Mouse (Mus musculus) bone marrow, adult 2 months (tissue): ENCODE measurements at regions not wholly inside any gene's neighbourhood (a gene's known extent, or its start where the extent isn't known, plus 50 kb on each side); places are given as distances from the start of the nearest gene placed in this dataset.

Experiments used
- H3K27ac ChIP-seq: fragments of 200-500 bp; 2 replicates; pipeline ENCODE4 v1.5.1; 2012; ENCODE audit warnings: low read depth, mild to moderate bottlenecking, control low read depth, inconsistent platforms, low read length; ENCODE audit not compliant: control insufficient read depth, poor library complexity, insufficient read depth
- H3K4me1 ChIP-seq: fragments of 200-500 bp; 2 replicates; pipeline ENCODE4 v1.6.1; 2011; ENCODE audit warnings: low read length; ENCODE audit not compliant: control insufficient read depth, insufficient read depth
- H3K4me3 ChIP-seq: fragments of 200-500 bp; replicated peaks from 2 replicates; pipeline ENCODE3; 2011; ENCODE audit warnings: mild to moderate bottlenecking, low read depth, low read length, control low read depth; ENCODE audit not compliant: control insufficient read depth
- CTCF ChIP-seq: fragments of 200-500 bp; IDR thresholded peaks from 2 replicates; pipeline ENCODE4 v1.5.1; 2011; ENCODE audit warnings: low read length, control low read depth; ENCODE audit not compliant: control insufficient read depth, insufficient read depth
- POLR2A ChIP-seq: fragments of 200-500 bp; IDR thresholded peaks from 2 replicates; pipeline ENCODE4 v1.6.1; 2011; ENCODE audit warnings: low read depth, mild to moderate bottlenecking, control low read depth, low read length, borderline replicate concordance; ENCODE audit not compliant: control insufficient read depth
- WGBS: fragments of 180-500 bp; shearing (Covaris S2); methylation state at CpG from one replicate; pipeline ENCODE4 v1.1.7; 2018; 5-methylcytosine and 5-hydroxymethylcytosine counted together

DNA sequence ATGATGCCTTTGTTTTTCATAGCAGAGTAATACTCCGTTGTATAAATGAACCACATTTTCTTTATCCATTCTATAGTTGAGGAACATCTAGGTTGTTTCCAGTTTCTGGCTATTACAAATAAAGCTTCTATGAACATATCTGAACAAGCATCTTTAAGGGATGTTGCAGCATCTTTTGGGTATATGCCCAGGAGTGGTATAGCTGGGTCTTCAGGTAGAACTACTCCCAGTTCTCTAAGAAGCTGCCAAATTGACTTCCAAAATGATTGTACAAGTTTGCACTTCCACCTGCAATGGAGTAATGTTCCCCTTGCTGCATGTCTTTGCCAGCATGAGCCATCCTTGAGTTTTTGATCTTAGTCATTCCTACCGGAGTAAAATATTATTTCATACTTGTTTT is 80.5 kb upstream of the Arhgap28 start:
- WGBS, result 90% methylated on average over 2 of the region's 2 CpGs
- no peak overlapping the region for H3K27ac ChIP-seq
- no peak overlapping the region for H3K4me3 ChIP-seq
- TF ChIP-seq CTCF (no peak), POLR2A (no peak)
- H3K4me1 ChIP-seq, result no peaks in the 10 kb centered on the region

DNA sequence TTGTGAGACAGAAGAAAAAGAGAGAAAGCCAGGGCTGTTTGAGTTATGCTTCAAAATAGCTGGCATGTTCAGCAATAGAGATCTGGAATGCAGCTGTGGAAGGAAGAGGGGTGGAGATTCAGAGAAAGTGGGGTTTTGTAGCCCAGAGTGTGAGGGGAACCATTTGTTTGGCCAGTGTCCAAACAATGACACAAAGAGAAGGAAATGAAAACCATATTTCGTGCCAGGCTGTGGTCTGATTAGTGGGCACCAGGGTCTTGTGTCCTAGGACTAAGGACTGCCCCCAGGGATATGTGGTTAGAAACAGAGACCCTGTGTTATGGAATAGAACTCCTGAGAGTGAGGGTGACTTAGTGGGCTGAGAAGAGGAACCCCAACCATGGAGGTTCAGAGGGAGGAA is 83.2 kb upstream of the Arhgap28 start:
- H3K4me3 ChIP-seq, result no peak overlapping the region
- no peaks in the 10 kb centered on the region for H3K4me1 ChIP-seq
- H3K27ac ChIP-seq, result no peak overlapping the region
- TF ChIP-seq CTCF, result no peak
- no peak for TF ChIP-seq POLR2A
- 0% methylated on average over 1 of the region's 1 CpGs for WGBS

DNA sequence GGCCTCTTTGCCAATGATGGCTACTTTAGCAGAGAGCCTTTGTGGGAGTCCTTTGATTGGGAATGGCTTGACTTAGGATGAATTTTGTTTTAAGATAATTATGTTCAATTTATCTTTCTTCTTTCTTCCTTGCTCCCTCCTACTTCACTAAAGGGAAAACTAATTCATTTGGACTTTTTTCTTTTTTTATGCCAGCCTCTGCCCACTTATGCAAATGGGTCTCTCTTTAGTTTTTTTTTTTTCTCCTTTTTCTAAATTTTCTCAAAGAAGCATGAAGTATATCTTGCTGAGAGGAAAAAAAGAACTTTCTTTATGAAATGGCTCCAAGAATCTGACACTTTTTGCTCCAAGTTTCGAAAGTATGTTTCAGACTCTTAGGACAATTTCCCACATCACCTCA is 85.3 kb upstream of the Arhgap28 start:
- TF ChIP-seq CTCF (no peak), POLR2A (no peak)

DNA sequence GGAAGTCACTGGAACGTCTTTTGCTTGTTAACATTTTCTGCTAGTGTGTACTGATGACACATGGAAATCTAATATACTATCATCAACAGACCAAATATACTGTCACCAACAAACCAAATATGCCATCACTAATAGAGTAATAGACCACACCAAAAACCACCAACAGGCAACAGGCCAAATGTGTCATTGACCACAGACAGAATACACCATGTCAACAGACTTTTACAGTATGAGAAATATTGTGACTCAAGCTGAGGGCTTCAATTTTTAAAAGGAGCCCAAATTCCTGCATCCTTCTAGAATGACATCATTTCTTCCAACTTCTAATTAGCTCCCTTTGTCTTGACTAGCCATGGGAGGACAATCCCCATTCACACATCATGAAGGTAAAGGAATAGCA is 85.9 kb upstream of the Arhgap28 start:
- no peak for TF ChIP-seq CTCF
- no peak for TF ChIP-seq POLR2A
- Histone ChIP-seq H3K4me1 (no peaks in the 10 kb centered on the region), H3K4me3 (no peak overlapping the region), H3K27ac (no peak overlapping the region)
- 40% methylated on average over 1 of the region's 1 CpGs for WGBS

More for the DNA sequence above, 85.3 kb upstream of the Arhgap28 start:
- WGBS, result 65% methylated on average over 1 of the region's 1 CpGs
- Histone ChIP-seq H3K27ac (no peak overlapping the region), H3K4me3 (no peak overlapping the region), H3K4me1 (no peaks in the 10 kb centered on the region)

DNA sequence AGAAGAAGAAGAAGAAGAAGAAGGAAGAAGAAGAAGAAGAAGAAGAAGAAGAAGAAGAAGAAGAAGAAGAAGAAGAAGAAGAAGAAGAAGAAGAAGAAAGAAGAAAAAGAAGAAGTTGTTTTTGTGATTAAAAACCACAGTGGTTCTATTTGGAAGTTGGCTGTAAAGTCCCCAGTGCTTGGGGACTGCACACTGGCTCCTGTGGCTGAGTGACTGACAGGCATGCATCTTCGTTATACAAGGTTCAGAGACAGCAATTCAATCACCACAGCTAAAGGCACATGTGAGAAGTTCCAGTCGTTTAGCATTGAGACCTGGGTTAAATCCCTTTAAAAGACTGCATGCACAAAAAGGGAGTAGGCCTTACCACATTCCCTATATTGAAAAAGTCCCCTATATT is 93.1 kb upstream of the Arhgap28 start:
- 15% methylated on average over 2 of the region's 2 CpGs for WGBS
- TF ChIP-seq POLR2A (no peak), CTCF (no peak)

DNA sequence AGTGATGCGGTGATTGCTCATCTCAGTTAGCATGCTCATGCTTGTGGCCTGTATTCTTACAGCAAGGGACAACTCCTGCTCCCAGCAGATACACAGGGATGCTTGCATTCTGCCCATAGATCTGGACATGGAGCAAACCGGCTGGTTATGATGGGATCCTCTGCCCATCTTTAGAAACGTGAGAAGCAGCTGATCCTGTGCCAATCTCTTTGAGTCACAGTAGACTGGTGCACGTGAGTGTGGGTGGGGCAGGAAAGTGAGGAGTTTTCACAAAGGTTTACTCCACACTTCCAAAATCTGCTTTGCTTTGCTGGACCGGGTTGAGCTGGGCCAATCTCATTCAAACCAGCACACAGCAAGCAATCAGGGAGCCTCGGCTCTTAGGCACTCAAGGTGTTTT is 93.5 kb upstream of the Arhgap28 start:
- H3K27ac ChIP-seq, result no peak overlapping the region
- WGBS, result 75% methylated on average over 6 of the region's 6 CpGs

More for the DNA sequence above, 93.1 kb upstream of the Arhgap28 start:
- no peak overlapping the region for H3K4me3 ChIP-seq
- H3K4me1 ChIP-seq, result no peaks in the 10 kb centered on the region
- H3K27ac ChIP-seq, result no peak overlapping the region

DNA sequence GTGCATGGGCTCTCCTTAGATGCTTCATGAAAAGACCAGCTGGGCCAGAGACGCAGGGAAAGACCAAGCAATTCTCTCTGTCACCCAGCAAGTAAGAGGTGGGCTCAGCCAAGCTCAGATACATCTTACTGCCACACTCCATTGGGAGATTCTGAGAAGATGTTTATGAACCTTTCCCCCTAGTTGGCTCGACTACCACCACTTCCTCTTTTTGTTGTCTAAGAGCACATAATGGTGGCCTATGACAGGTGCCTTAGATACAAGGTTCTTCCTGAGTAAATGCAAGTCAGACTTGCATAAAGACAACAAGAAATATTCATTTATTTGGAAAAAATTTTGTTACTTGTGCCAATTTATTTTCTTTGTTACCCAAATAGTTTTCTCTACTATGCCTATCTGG is 96.2 kb upstream of the Arhgap28 start:
- WGBS, result 27% methylated on average over 2 of the region's 2 CpGs

More for the DNA sequence above, 93.5 kb upstream of the Arhgap28 start:
- Histone ChIP-seq H3K4me1 (no peaks in the 10 kb centered on the region), H3K4me3 (no peak overlapping the region)
- TF ChIP-seq CTCF, result no peak
- TF ChIP-seq POLR2A, result no peak

DNA sequence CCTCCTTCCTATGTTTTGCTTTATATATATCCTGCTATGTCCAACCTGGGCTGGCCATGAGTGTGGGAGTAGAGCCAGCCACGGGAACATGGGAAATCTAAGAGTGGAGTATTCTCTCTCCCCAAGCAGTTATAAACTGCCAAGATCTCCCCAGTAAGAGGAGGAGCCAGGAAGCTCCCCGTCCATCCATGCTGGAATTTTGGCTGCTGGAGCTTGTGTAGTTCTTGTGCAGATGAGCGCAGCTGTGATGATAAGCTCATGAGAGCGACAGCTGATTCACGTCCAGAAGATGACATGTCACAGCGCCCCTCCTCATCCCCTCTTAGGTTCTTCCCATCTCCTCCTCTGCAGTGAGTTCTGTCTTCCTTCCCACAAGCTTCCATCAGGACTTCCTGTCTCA is 99.4 kb upstream of the Arhgap28 start:
- Histone ChIP-seq H3K27ac (no peak overlapping the region), H3K4me3 (no peak overlapping the region), H3K4me1 (no peaks in the 10 kb centered on the region)
- WGBS, result 77% methylated on average over 6 of the region's 6 CpGs
- TF ChIP-seq POLR2A, result no peak
- TF ChIP-seq CTCF, result no peak

More for the DNA sequence above, 96.2 kb upstream of the Arhgap28 start:
- H3K4me1 ChIP-seq, result no peaks in the 10 kb centered on the region
- TF ChIP-seq POLR2A, result no peak
- TF ChIP-seq CTCF, result no peak
- no peak overlapping the region for H3K27ac ChIP-seq
- H3K4me3 ChIP-seq, result no peak overlapping the region

DNA sequence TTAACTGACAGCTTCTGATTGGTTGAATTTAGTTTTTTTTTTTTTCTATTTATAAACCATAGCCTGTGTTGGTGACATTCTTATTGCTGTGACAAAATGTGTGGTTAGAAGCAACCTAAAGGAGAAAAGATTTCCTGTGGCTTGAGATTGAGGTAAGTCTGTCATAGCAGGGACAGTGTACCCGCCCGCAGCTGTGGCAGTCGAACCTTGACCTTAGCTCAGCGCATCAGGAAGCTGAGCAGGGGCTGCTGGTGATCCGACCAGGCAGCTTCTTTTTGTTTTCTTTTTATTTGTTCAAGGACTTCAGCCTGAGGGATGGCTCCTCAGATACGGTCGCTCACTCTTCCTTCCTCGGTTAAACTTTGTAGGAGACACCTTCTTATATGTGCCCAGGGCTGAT is 102.4 kb upstream of the Arhgap28 start:
- Histone ChIP-seq H3K4me3 (no peak overlapping the region), H3K4me1 (no peaks in the 10 kb centered on the region), H3K27ac (no peak overlapping the region)
- 33% methylated on average over 8 of the region's 8 CpGs for WGBS
- TF ChIP-seq POLR2A (no peak), CTCF (no peak)

DNA sequence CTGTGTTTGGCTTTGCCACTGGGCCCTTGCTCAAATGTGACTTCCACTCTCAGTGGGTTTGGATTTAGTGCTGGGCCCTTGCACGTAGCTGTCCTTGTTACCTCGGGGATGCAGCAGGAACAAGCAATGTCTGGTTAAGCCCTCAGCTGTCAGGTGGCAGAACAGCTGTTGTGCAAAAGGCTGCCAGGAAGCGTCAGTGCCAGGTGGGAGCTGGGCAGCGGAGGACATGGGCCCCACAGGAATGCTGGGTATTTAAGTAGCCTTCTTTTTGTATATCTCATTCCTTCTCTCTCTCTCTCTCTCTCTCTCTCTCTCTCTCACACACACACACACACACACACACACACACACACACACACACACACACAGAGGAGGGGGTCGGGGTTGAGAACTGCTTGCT is 104.0 kb upstream of the Arhgap28 start:
- no peak overlapping the region for H3K4me3 ChIP-seq
- 55% methylated on average over 5 of the region's 5 CpGs for WGBS
- H3K4me1 ChIP-seq, result no peaks in the 10 kb centered on the region
- no peak for TF ChIP-seq CTCF
- TF ChIP-seq POLR2A, result no peak
- no peak overlapping the region for H3K27ac ChIP-seq
